Mouse (Mus musculus) MEL (cell line): ENCODE measurements around the gene Mst1.

Source experiments
- CTCF ChIP-seq, 3 experiments: IDR thresholded peaks in 2 of 3; conservative IDR thresholded peaks in 1 of 3; 2 replicates each; pipeline ENCODE4 v1.5.1; 2011 to 2012; ENCODE audit warnings: low read length in 3 of 3, low read depth in 2 of 3, mild to moderate bottlenecking in 2 of 3, improper control_type of control experiment in 1 of 3, inconsistent platforms in 1 of 3, mixed read lengths in 1 of 3, moderate library complexity in 1 of 3; ENCODE audit not compliant: control insufficient read depth in 1 of 3, insufficient read depth in 1 of 3, poor library complexity in 1 of 3, severe bottlenecking in 1 of 3
- EP300 ChIP-seq, 2 experiments: IDR thresholded peaks; 2 replicates each; pipeline ENCODE4 v1.6.1; 2011; ENCODE audit warnings: improper control_type of control experiment in 2 of 2, low read length in 2 of 2, low read depth in 1 of 2, mild to moderate bottlenecking in 1 of 2
- GATA1 ChIP-seq: IDR thresholded peaks from 2 replicates; pipeline ENCODE4 v1.6.1; 2011; ENCODE audit warnings: low read depth, low read length, improper control_type of control experiment
- HCFC1 ChIP-seq: IDR thresholded peaks from 2 replicates; pipeline ENCODE4 v1.6.1; 2012; ENCODE audit warnings: low read depth, mild to moderate bottlenecking, inconsistent platforms, low read length, improper control_type of control experiment, moderate library complexity
- MAFK ChIP-seq: IDR thresholded peaks from 2 replicates; pipeline ENCODE4 v1.6.1; 2011; ENCODE audit warnings: low read depth, mild to moderate bottlenecking, low read length, improper control_type of control experiment, borderline replicate concordance
- TBP ChIP-seq: IDR thresholded peaks from 2 replicates; pipeline ENCODE4 v1.8.0; 2011; ENCODE audit warnings: low read depth, low read length, improper control_type of control experiment
- TCF12 ChIP-seq: IDR thresholded peaks from 2 replicates; pipeline ENCODE4 v1.6.1; 2014; ENCODE audit warnings: low read depth, mild to moderate bottlenecking, inconsistent platforms, low read length, improper control_type of control experiment, moderate library complexity
- UBTF ChIP-seq: IDR thresholded peaks from 2 replicates; pipeline ENCODE4 v1.6.1; 2012; ENCODE audit warnings: low read depth, mild to moderate bottlenecking, inconsistent platforms, low read length, improper control_type of control experiment, moderate library complexity, borderline replicate concordance; ENCODE audit not compliant: insufficient read depth
- USF1 ChIP-seq: IDR thresholded peaks from 2 replicates; pipeline ENCODE4 v1.6.1; 2014; ENCODE audit warnings: low read depth, mild to moderate bottlenecking, inconsistent platforms, low read length, improper control_type of control experiment, moderate library complexity
- USF2 ChIP-seq, 2 experiments: IDR thresholded peaks; 2 replicates each; pipeline ENCODE4 v1.6.1; 2011 to 2012; ENCODE audit warnings: improper control_type of control experiment in 2 of 2, low read length in 2 of 2, borderline replicate concordance in 1 of 2, inconsistent platforms in 1 of 2, low read depth in 1 of 2, mild to moderate bottlenecking in 1 of 2; ENCODE audit not compliant: insufficient read depth in 1 of 2
- ZNF384 ChIP-seq: IDR thresholded peaks from 2 replicates; pipeline ENCODE4 v1.6.1; 2012; ENCODE audit warnings: low read depth, mild to moderate bottlenecking, inconsistent platforms, low read length, improper control_type of control experiment

DNA sequence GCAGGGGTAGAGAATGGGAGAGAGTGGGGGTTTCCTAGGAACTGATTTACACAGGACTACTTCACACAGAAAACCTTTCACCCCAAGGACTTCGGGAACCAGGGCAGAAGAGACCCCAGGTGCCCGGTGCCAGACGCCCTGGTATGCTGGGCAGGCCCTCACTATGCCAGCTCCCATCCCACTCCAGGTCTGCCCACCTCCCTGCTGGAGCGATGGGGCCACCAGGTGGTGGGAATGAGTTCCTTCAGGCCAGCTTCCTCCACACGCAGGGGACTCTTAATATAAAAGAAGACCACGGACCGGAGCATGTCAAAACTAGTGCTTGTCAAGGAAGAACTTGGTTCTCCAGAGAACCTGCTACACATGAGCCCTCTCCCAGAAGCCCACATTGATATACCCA lies 13.0 kb upstream of the Mst1 start:
- no peak for TF ChIP-seq EP300 (IDR thresholded peaks at IDR 0.05; ENCODE audit: low read depth in 1 of 2, low read length in 2 of 2)
- TF ChIP-seq HCFC1, result no peak
- TF ChIP-seq USF1, result no peak
- TF ChIP-seq CTCF (IDR thresholded peaks at IDR 0.05 in 2 of 3, conservative IDR thresholded peaks at IDR 0.05 in 1 of 3; ENCODE audit: control insufficient read depth in 1 of 3, insufficient read depth in 1 of 3, low read depth in 2 of 3, low read length in 3 of 3, poor library complexity in 1 of 3, severe bottlenecking in 1 of 3), result peak in 2 of 3 experiments; percentile 16 to 26; a peak in 3 of 6 replicates
- no peak for TF ChIP-seq TBP
- TF ChIP-seq UBTF, result no peak
- no peak for TF ChIP-seq ZNF384
- no peak for TF ChIP-seq MAFK
- TF ChIP-seq GATA1, result no peak
- TF ChIP-seq USF2 (IDR thresholded peaks at IDR 0.05; ENCODE audit: borderline replicate concordance in 1 of 2, insufficient read depth in 1 of 2, low read depth in 1 of 2, low read length in 2 of 2), result no peak
- TF ChIP-seq TCF12, result no peak
